29 mouse cellular contexts compared by ENCODE assay signal in the genomic region with DNA sequence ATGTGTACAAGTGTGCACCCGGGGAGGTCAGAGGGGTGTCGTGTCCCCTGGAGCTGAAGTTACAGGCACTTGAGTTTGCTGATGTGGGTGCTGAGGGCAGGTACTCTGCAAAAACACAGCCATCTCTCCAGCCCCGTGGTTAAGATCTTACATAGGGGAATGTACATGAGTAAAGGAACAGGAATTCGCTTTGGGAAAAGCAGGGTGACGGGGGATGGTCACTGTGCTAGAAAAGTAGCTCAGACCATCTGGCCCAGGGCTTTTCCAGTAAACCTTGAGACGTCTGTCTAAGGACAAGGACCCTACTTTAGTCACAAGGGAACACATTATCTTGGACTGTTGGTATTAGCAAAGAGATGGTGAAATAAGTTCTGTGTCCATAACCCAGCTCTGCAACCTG. TPM values are rescaled to one million over a fixed set of nuclear protein-coding genes. Genes with fewer than 3 reads are reported as not detected.
DNase-seq lines count a peak whose midpoint lies in the region; ATAC-seq and TF ChIP-seq lines count a peak whose summit lies in the region.
"Had no signal": no experiment of that assay in that cellular context is flagged by ENCODE, and none has a peak within 500 bp of the region (broad histone marks: within the 10 kb centered on the region; RNA-seq: fewer than 3 reads in every experiment).

No protein-coding gene starts in this region.

- peak; percentile 34 to 78 for DNase-seq in adrenal gland, adult (ENCODE audit: inconsistent age in 2 of 2, low spot score in 1 of 2)
- no peak for DNase-seq in adrenal gland, adult 8-10 months
- DNase-seq in lung, postnatal 0 days (ENCODE audit: low spot score) = peak; percentile 49
- no peak for DNase-seq in lung, postnatal 25 days (ENCODE audit: low spot score)
- DNase-seq in adrenal gland, postnatal 36 days = peak; percentile 42 to 53
- DNase-seq in hindbrain, embryonic 14.5 days (ENCODE audit: low spot score) = no peak
- DNase-seq in heart, adult 18-20 months = no peak
- DNase-seq: cerebellum, adult 2 months; cerebellum, postnatal 10 days; embryo, embryonic 11 days; gastrocnemius, postnatal 25 days; heart, adult 11 months; heart, postnatal 10 days; heart, postnatal 4 days; kidney, adult 11 months; kidney, adult 9 months had no signal

- no peak for TF ChIP-seq CTCF in lung, postnatal 0 days (IDR thresholded peaks at IDR 0.05)
- TF ChIP-seq CTCF in C2C12 (IDR thresholded peaks at IDR 0.05; ENCODE audit: control insufficient read depth, insufficient read depth, insufficient read length) = no peak

- H3K27ac ChIP-seq in lung, postnatal 0 days (ENCODE audit: low read length) = no peak overlapping the region
- no peak overlapping the region for H3K27ac ChIP-seq in hindbrain, embryonic 14.5 days
- H3K27ac ChIP-seq: embryonic facial prominence, embryonic 15.5 days; heart, embryonic 10.5 days; hindbrain, embryonic 12.5 days; hindbrain, postnatal 0 days had no signal

- WGBS in lung, postnatal 0 days = 69% methylated on average over 6 of the region's 6 CpGs
- WGBS in hindbrain, embryonic 14.5 days = 96% methylated on average over 6 of the region's 6 CpGs

- ATAC-seq in lung, postnatal 0 days = no peak
- ATAC-seq in hindbrain, embryonic 14.5 days (ENCODE audit: low FRiP score) = no peak
- ATAC-seq: forebrain, embryonic 16.5 days; hindbrain, postnatal 0 days had no signal

- H3K79me3 ChIP-seq in C2C12 (ENCODE audit: low read depth) = peaks cover 46% of the 10 kb centered on the region

- H3K4me1 ChIP-seq in lung, postnatal 0 days (ENCODE audit: insufficient read depth, low read depth, low read length) = peaks cover 6% of the 10 kb centered on the region; the same call in 1 of the 2 replicates
- H3K4me1 ChIP-seq in hindbrain, embryonic 14.5 days (replicated peaks; ENCODE audit: control insufficient read depth, insufficient read depth, low read length) = peaks cover 18% of the 10 kb centered on the region; the same call in 1 of the 2 replicates

- peak; percentile 65 for TF ChIP-seq EP300 in lung, postnatal 0 days (IDR thresholded peaks at IDR 0.05)

- no peaks in the 10 kb centered on the region for H3K9me3 ChIP-seq in lung, postnatal 0 days (ENCODE audit: low read length)
- H3K9me3 ChIP-seq in hindbrain, embryonic 14.5 days (ENCODE audit: control insufficient read depth, low read length) = no peaks in the 10 kb centered on the region
- H3K9me3 ChIP-seq: embryonic facial prominence, embryonic 15.5 days; heart, embryonic 10.5 days; hindbrain, embryonic 12.5 days had no signal

- H3K36me3 ChIP-seq in lung, postnatal 0 days (ENCODE audit: insufficient read depth, low read length) = no peaks in the 10 kb centered on the region
- peaks cover 7% of the 10 kb centered on the region for H3K36me3 ChIP-seq in C2C12 (ENCODE audit: control insufficient read depth, insufficient read depth)
- H3K36me3 ChIP-seq in hindbrain, embryonic 14.5 days (replicated peaks; ENCODE audit: control insufficient read depth, insufficient read depth) = no peaks in the 10 kb centered on the region
- H3K36me3 ChIP-seq: embryonic facial prominence, embryonic 15.5 days had no signal

- no peak overlapping the region for H3K4me3 ChIP-seq in lung, postnatal 0 days (ENCODE audit: low read depth, low read length)
- no peak overlapping the region for H3K4me3 ChIP-seq in C2C12 (ENCODE audit: insufficient read depth, poor library complexity, severe bottlenecking)
- no peak overlapping the region for H3K4me3 ChIP-seq in hindbrain, embryonic 14.5 days (replicated peaks; ENCODE audit: low read length)
- H3K4me3 ChIP-seq: embryonic facial prominence, embryonic 15.5 days; heart, embryonic 10.5 days; hindbrain, embryonic 12.5 days had no signal

- H3K4me2 ChIP-seq in lung, postnatal 0 days (replicated peaks; ENCODE audit: low read depth, low read length) = no peak overlapping the region
- no peak overlapping the region for H3K4me2 ChIP-seq in hindbrain, embryonic 14.5 days (replicated peaks)
- H3K4me2 ChIP-seq: embryonic facial prominence, embryonic 15.5 days; hindbrain, embryonic 12.5 days had no signal

- H3K79me2 ChIP-seq in C2C12 (ENCODE audit: control insufficient read depth, insufficient read depth) = peaks cover 86% of the 10 kb centered on the region

- H3K9ac ChIP-seq in lung, postnatal 0 days (replicated peaks; ENCODE audit: low read depth) = no peak overlapping the region
- no peak overlapping the region for H3K9ac ChIP-seq in hindbrain, embryonic 14.5 days
- H3K9ac ChIP-seq: embryonic facial prominence, embryonic 15.5 days; hindbrain, embryonic 12.5 days had no signal

- no peaks in the 10 kb centered on the region for H3K27me3 ChIP-seq in lung, postnatal 0 days (replicated peaks; ENCODE audit: insufficient read depth, low read length)
- H3K27me3 ChIP-seq in C2C12 (ENCODE audit: control insufficient read depth, insufficient read depth, insufficient read length) = no peaks in the 10 kb centered on the region
- no peaks in the 10 kb centered on the region for H3K27me3 ChIP-seq in hindbrain, embryonic 14.5 days (ENCODE audit: control insufficient read depth, insufficient read depth, low read length)
- H3K27me3 ChIP-seq: embryonic facial prominence, embryonic 15.5 days; hindbrain, embryonic 12.5 days had no signal

- no peak overlapping the region for H3ac ChIP-seq in C2C12 (ENCODE audit: control insufficient read depth, insufficient read length, low read depth)

TF ChIP-seq in C2C12, 6 proteins besides CTCF, POLR2A, EP300 and RAD21:
- TF ChIP-seq MAX (IDR thresholded peaks at IDR 0.05) (peak; percentile 42), CEBPB (IDR thresholded peaks at IDR 0.05; ENCODE audit: low read depth) (no peak)

RNA-seq across cellular contexts. Expression of a gene that starts 21.7 kb away (rescaled TPM):
- 100 to 1,000 TPM in 2 of 4 experiments, 10 to 100 TPM in 2; 50.8 to 137 (median 93.4) TPM for total RNA-seq in adrenal gland, adult 8-10 months (2022)
- 14.5 and 17.1 TPM in 2 replicates for polyA plus RNA-seq in lung, postnatal 0 days (2015; fragmentation: Nextera tagmentation; extraction: Ambion mirVana)
- 56.6 TPM for polyA plus RNA-seq in C2C12 (2012; fragmentation: generic; extraction: Trizol)
- 100 to 1,000 TPM in 1 of 2 experiments, 10 to 100 TPM in 1; 54.2 to 105 TPM for total RNA-seq in adrenal gland, postnatal 36 days (2021)
- 53.2 and 61.3 TPM in 2 replicates for polyA plus RNA-seq in hindbrain, embryonic 14.5 days (2014; fragmentation: Nextera tagmentation; extraction: Ambion mirVana)
- 10 to 100 TPM; 25.1 to 29.0 TPM for total RNA-seq in heart, adult 18-20 months (2021)

RNA-seq across cellular contexts. Expression of a gene that starts 24.3 kb away (rescaled TPM):
- total RNA-seq in adrenal gland, adult 8-10 months (2022) = 10 to 100 TPM; 64.2 to 93.2 (median 75.4) TPM
- polyA plus RNA-seq in lung, postnatal 0 days (2015; fragmentation: Nextera tagmentation; extraction: Ambion mirVana) = 19.6 and 24.6 TPM in 2 replicates
- polyA plus RNA-seq in C2C12 (2012; fragmentation: generic; extraction: Trizol) = 53.7 TPM
- total RNA-seq in adrenal gland, postnatal 36 days (2021) = 10 to 100 TPM; 55.2 to 81.1 TPM
- 36.7 and 38.7 TPM in 2 replicates for polyA plus RNA-seq in hindbrain, embryonic 14.5 days (2014; fragmentation: Nextera tagmentation; extraction: Ambion mirVana)
- total RNA-seq in heart, adult 18-20 months (2021) = 10 to 100 TPM; 24.6 to 25.3 TPM

RNA-seq across cellular contexts. Expression of a gene that starts 31.6 kb away (rescaled TPM):
- total RNA-seq in adrenal gland, adult 8-10 months (2022) = not detected
- polyA plus RNA-seq in lung, postnatal 0 days (2015; fragmentation: Nextera tagmentation; extraction: Ambion mirVana) = not detected in 2 replicates
- polyA plus RNA-seq in C2C12 (2012; fragmentation: generic; extraction: Trizol) = not detected
- total RNA-seq in adrenal gland, postnatal 36 days (2021) = not detected
- polyA plus RNA-seq in hindbrain, embryonic 14.5 days (2014; fragmentation: Nextera tagmentation; extraction: Ambion mirVana) = not detected in 2 replicates
- not detected for total RNA-seq in heart, adult 18-20 months (2021)
- total RNA-seq: common myeloid progenitor, adult 5-6 weeks; gastrocnemius, postnatal 25 days; heart, postnatal 10 days; heart, postnatal 4 days; hindbrain, postnatal 0 days had no signal
- polyA plus RNA-seq: cerebellum, adult 2 months; embryonic facial prominence, embryonic 11.5 days; embryonic facial prominence, embryonic 15.5 days; forebrain, embryonic 11.5 days; forebrain, embryonic 16.5 days; frontal cortex, adult 2 months; heart, embryonic 10.5 days; heart, embryonic 14.5 days; hindbrain, embryonic 12.5 days; hindbrain, postnatal 0 days; intestine, embryonic 14.5 days had no signal

RNA-seq across cellular contexts. Expression of a gene that starts 35.5 kb away (rescaled TPM):
- total RNA-seq in adrenal gland, adult 8-10 months (2022) = 10 to 100 TPM; 77.0 to 94.9 (median 88.2) TPM
- polyA plus RNA-seq in lung, postnatal 0 days (2015; fragmentation: Nextera tagmentation; extraction: Ambion mirVana) = 131 and 139 TPM in 2 replicates
- polyA plus RNA-seq in C2C12 (2012; fragmentation: generic; extraction: Trizol) = 238 TPM
- 10 to 100 TPM; 88.7 to 94.1 TPM for total RNA-seq in adrenal gland, postnatal 36 days (2021)
- 235 and 252 TPM in 2 replicates for polyA plus RNA-seq in hindbrain, embryonic 14.5 days (2014; fragmentation: Nextera tagmentation; extraction: Ambion mirVana)
- 10 to 100 TPM; 47.3 to 53.5 TPM for total RNA-seq in heart, adult 18-20 months (2021)

RNA-seq across cellular contexts. Expression of a gene that starts 47.0 kb away (rescaled TPM):
- total RNA-seq in adrenal gland, adult 8-10 months (2022) = not detected
- not detected in 2 replicates for polyA plus RNA-seq in lung, postnatal 0 days (2015; fragmentation: Nextera tagmentation; extraction: Ambion mirVana)
- not detected for polyA plus RNA-seq in C2C12 (2012; fragmentation: generic; extraction: Trizol)
- total RNA-seq in adrenal gland, postnatal 36 days (2021) = not detected
- polyA plus RNA-seq in hindbrain, embryonic 14.5 days (2014; fragmentation: Nextera tagmentation; extraction: Ambion mirVana) = not detected in 2 replicates
- total RNA-seq in heart, adult 18-20 months (2021) = not detected
- total RNA-seq: common myeloid progenitor, adult 5-6 weeks; ES-E14; gastrocnemius, postnatal 25 days; heart, postnatal 10 days; heart, postnatal 4 days; hindbrain, postnatal 0 days had no signal
- polyA plus RNA-seq: cerebellum, adult 2 months; embryonic facial prominence, embryonic 11.5 days; embryonic facial prominence, embryonic 15.5 days; forebrain, embryonic 11.5 days; forebrain, embryonic 16.5 days; frontal cortex, adult 2 months; heart, embryonic 10.5 days; heart, embryonic 14.5 days; hindbrain, embryonic 12.5 days; hindbrain, postnatal 0 days; intestine, embryonic 14.5 days had no signal

Comparison
In these comparisons a context has a peak if more than half of its experiments do, and no peak if none do; other contexts are left out.
1. DNase-seq: peak in adrenal gland, adult (2 of 2), lung, postnatal 0 days (single experiment) and adrenal gland, postnatal 36 days (2 of 2); none in adrenal gland, adult 8-10 months (single experiment), lung, postnatal 25 days (single experiment), hindbrain, embryonic 14.5 days (single experiment) and heart, adult 18-20 months (0 of 2).